Mouse (Mus musculus) cerebellum, adult 2 months (tissue): ENCODE data around the gene Med13. TPM values are rescaled to one million over a fixed set of nuclear protein-coding genes. Genes with fewer than 3 reads are reported as not detected.

Experiments used
- DNase-seq, 2 experiments: peaks; one replicate each; pipeline ENCODE4 v3.0.0; 2021
- H3K27ac ChIP-seq: fragments of 200-500 bp; 2 replicates; pipeline ENCODE4 v1.5.1; 2012; ENCODE audit warnings: low read length, control low read depth, inconsistent platforms; ENCODE audit not compliant: insufficient read depth
- H3K27me3 ChIP-seq: fragments of 200-500 bp; 2 replicates; pipeline ENCODE4 v1.6.1; 2012; ENCODE audit warnings: inconsistent platforms, mild to moderate bottlenecking, low read length, moderate library complexity; ENCODE audit not compliant: control insufficient read depth, insufficient read depth
- H3K4me1 ChIP-seq: fragments of 200-500 bp; 2 replicates; pipeline ENCODE4 v1.6.1; 2011; ENCODE audit warnings: low read length; ENCODE audit not compliant: control insufficient read depth, insufficient read depth
- H3K4me3 ChIP-seq: fragments of 200-500 bp; replicated peaks from 2 replicates; pipeline ENCODE3; 2011; ENCODE audit warnings: mild to moderate bottlenecking, low read depth, low read length, control low read depth; ENCODE audit not compliant: insufficient read depth
- CTCF ChIP-seq: fragments of 200-500 bp; IDR thresholded peaks from 2 replicates; pipeline ENCODE4 v1.5.1; 2011; ENCODE audit warnings: low read depth, mild to moderate bottlenecking, control low read depth, low read length, moderate library complexity, borderline replicate concordance; ENCODE audit not compliant: insufficient read depth
- POLR2A ChIP-seq: fragments of 200-500 bp; IDR thresholded peaks from 2 replicates; pipeline ENCODE4 v1.6.1; 2011; ENCODE audit warnings: low read length, control low read depth, borderline replicate concordance; ENCODE audit not compliant: insufficient read depth
- WGBS: fragments of 180-500 bp; shearing (Covaris S2); methylation state at CpG from one replicate; pipeline ENCODE4 v1.1.7; 2018; 5-methylcytosine and 5-hydroxymethylcytosine counted together
- polyA plus RNA-seq: library from polyadenylated mRNA; depleted of rRNA; stranded (reverse); fragments of >200 nt; gene quantifications from 2 replicates; pipeline ENCODE4 v1.2.3, GENCODE M21; 2012; rRNA removed

Gene Med13
- polyA plus RNA-seq, result 21.4 and 23.6 TPM in 2 replicates

DNA sequence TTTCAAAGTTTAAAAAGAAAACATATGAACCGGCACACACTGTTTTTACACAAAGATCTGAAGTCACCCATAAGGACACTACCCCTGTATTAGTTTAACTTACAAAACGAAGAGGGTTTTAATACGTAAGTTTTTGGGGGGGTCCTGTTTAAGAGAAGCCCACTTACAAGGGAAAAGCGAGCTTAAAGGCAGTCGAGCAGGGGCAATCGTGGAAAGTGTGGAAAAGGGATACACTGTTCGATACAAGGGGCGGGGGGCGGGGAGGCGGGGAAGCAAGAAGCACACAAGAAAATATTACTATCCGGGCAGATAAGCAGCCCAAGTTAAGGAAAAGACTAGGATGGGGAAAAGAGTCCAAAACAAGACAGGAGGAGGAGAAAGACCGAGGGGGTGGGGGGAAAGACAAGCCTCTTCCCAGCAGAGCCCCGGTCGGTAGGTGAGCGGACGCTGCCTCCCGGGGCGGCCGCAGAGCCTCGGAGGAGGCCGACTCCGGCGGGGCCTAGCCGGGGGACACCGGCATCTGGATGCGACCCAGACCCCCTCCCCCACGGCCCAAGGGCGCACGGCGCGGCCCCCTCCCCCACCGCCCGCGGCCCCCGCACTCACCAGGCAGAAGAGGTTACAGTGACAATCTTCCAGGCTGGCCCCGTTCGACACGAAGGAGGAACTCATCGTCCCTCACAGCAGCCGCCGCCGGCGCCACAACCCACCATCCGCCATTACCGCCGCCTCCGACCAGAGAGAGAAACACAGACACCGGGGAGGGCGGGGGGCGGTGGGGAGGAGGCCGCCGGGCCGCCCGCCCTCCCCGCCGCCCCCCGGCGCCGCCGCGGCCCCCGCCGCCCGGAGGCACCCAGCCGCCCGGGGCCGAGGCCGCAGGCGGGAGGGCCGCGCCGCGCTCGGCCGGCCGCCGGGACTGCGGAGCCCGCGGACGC, at the start of gene Med13:
Gene Med13, minus strand, starts transcription at position 749 of the 935 bp plus-strand sequence.
- peak; percentile 41 to 53 for DNase-seq
- H3K27me3 ChIP-seq, result no peaks in the 10 kb centered on the region
- H3K4me1 ChIP-seq, result peaks cover 10% of the 10 kb centered on the region; the same call in 1 of the 2 replicates
- H3K4me3 ChIP-seq, result peak within 1 kb of the TSS; percentile 82
- under 1% methylated on average over 81 of the region's 81 CpGs for WGBS
- H3K27ac ChIP-seq, result peak within 1 kb of the TSS; percentile 81
- TF ChIP-seq POLR2A, result 0 out of 2 replicates have a peak, but pooled peaks have one; percentile 10
- no peak for TF ChIP-seq CTCF

DNA sequence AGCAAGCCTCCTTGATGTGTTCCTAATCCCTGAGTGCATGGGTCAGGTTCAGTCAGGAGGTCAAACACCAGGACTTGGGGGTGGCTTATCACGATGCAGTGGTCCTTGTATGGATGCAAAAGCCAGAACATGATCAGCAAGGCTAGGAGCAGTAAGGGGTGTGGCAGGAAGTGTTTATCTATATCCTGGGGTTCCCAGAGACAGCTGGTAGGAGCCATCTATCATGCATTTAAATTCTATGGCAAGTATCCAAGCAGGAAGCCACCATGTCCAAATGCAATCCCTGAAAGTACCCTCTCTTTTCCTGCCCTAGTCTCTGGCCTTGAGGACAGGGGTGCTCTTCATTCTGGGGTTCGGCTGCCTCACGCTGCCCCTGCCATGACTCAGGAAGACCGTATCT, 47.2 kb upstream of the Med13 start:
- Histone ChIP-seq H3K4me1 (no peaks in the 10 kb centered on the region), H3K27me3 (no peaks in the 10 kb centered on the region), H3K4me3 (no peak overlapping the region), H3K27ac (no peak overlapping the region)
- TF ChIP-seq CTCF, result no peak
- TF ChIP-seq POLR2A, result no peak
- WGBS, result 79% methylated on average over 4 of the region's 4 CpGs
- no peak for DNase-seq

DNA sequence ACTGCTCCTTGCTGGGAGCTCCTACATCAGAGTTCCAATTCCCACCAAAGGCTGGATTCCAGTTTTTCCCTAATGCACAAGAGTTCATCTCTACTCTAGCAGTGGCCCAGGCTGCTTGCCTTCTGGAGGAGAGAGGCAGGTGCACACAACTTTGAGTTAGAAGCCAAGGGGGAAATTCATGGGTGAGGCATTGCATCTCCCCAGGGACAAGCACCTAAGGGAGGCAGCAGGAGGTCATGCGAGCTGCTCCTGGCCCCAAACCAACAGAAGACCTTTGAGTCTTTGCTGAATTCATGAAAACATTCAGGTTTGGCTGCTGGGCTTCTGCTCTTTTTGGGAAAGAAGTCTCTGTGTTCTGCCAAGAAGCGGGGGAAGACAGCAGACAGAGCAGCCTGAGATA, 46.4 kb upstream of the Med13 start:
- WGBS, result 70% methylated on average over 2 of the region's 2 CpGs
- DNase-seq, result no peak
- Histone ChIP-seq H3K4me3 (no peak overlapping the region), H3K27ac (no peak overlapping the region), H3K4me1 (no peaks in the 10 kb centered on the region), H3K27me3 (no peaks in the 10 kb centered on the region)
- TF ChIP-seq POLR2A (no peak), CTCF (no peak)

DNA sequence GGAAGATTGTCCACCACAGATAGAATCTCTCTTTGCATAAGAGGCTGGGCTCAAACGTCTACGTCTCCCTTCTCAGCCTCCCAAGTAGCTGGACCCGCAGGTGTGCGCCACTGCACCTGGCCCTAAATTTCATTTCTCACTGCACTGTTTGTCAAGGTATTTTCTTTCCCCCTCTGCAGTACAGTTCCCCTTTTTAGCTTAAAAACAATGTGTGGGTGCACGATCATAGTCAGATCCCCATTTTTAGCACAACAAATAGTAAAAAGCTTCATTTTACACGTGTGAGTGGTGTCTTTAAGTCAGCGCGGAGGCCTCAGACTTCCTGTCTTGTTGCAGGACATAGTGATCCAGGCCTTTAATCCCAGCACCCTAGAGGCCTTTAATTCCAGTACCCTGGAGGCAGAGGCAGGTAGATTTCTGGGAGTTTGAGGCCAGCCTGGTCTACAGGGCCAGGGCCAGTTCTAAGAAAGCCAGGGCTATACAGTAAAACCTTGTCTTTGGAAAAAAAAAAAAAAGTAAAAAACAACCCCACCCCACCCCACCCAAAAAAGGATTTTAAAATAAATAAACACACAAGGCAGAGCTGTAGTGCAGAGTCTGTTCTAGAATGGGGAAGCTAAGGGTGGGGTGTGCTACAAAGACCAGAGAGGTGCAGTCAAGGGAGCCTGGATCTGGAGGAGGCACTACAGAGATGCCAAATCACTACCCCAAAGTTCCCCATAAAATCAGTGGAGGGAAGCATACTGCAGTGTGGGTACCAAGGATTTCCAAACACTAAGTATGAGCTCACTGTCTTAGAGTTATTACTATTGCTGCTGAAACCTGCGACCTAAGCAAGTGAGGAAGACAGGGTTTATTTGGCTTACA, 42.1 kb upstream of the Med13 start:
- Histone ChIP-seq H3K27me3 (no peaks in the 10 kb centered on the region), H3K27ac (no peak overlapping the region), H3K4me3 (no peak overlapping the region), H3K4me1 (peaks cover 5% of the 10 kb centered on the region; the same call in 1 of the 2 replicates)
- WGBS, result 95% methylated on average over 9 of the region's 9 CpGs
- TF ChIP-seq CTCF, result no peak
- no peak for TF ChIP-seq POLR2A
- DNase-seq, result no peak

DNA sequence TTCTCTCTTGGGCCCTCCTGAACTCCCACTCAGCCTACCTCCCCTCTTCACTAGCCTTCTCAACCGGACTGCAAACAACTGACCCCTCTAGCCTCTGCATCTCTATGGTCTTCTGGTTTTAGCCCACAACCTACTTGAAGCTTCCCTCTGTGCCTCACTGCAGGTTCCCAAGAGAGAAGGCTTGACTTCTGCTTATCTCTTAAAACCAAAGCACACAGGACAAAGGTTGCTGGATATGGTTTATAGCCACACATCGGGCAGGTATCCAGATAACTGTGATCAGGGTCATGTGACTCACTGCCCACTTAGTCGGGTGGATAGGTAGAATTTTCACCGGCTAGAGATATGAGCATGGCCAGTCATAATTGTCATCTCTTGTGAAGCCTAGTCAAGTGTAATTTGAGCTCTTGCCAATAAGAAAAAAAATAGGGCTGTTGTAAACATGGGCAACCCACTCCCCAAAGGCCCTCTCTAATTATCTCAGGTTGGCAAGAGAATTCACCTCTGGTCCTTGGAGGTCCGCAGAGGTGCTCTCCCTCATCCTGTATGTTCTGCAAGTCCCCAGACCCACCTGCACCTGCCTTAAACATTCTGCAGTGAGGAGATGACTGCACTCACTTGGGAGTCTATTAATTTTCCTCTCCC, 39.7 kb upstream of the Med13 start:
- WGBS, result 65% methylated on average over 5 of the region's 5 CpGs
- DNase-seq, result no peak

GRCm38 (mm10) chr11:86396518-86396917, 39.1 kb upstream of the Med13 start:
- no peak overlapping the region for H3K4me3 ChIP-seq
- TF ChIP-seq POLR2A (no peak), CTCF (no peak)
- WGBS, result 80% methylated on average over 2 of the region's 2 CpGs
- H3K27me3 ChIP-seq, result no peaks in the 10 kb centered on the region
- H3K27ac ChIP-seq, result no peak overlapping the region
- no peak for DNase-seq
- H3K4me1 ChIP-seq, result peaks cover 5% of the 10 kb centered on the region; the same call in 1 of the 2 replicates

More for the DNA sequence above, 39.7 kb upstream of the Med13 start:
- Histone ChIP-seq H3K4me3 (no peak overlapping the region), H3K4me1 (peaks cover 5% of the 10 kb centered on the region; the same call in 1 of the 2 replicates), H3K27me3 (no peaks in the 10 kb centered on the region), H3K27ac (no peak overlapping the region)
- TF ChIP-seq CTCF (no peak), POLR2A (no peak)

DNA sequence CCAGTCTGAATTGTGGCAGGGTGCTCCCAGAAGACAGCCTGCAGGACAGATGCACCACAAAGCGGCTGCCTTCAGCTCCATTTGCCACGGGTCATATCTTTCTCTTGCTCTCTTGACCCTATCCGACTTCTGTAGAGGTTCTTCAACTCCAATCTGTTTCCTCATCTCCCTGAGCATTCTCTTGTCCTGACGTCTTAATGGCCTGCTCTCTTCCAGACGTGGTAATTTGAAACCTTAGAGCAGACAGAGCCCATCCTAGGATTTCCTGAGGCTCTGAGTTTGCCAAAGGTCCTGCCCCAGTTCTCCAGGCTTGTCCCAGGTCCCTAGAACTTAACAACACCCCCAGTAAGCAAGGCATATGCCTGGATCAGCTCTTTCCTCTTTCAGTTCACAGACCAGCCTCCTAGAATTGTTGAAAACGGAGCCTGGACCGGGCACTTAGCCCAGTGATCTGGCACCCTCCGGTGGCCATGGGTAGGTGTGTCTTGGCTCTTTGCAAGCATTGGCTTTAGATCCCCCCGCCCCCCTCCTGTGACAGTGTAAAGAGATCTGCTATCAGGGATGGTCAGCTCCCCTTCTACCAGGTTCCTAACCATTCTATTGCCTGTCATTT, 38.2 kb upstream of the Med13 start:
- peak; percentile 44; the same call in 1 of the 2 replicates for TF ChIP-seq CTCF
- no peak for TF ChIP-seq POLR2A
- Histone ChIP-seq H3K4me1 (peaks cover 5% of the 10 kb centered on the region; the same call in 1 of the 2 replicates), H3K27me3 (no peaks in the 10 kb centered on the region), H3K27ac (no peak overlapping the region), H3K4me3 (no peak overlapping the region)
- peak; percentile 58 to 61 for DNase-seq
- WGBS, result 14% methylated on average over 9 of the region's 9 CpGs
